Mouse (Mus musculus): ENCODE data around the gene Slf1. TPM values are rescaled to one million over a fixed set of nuclear protein-coding genes. Genes with fewer than 3 reads are reported as not detected.
"Not testable (repeated sequence)": the region's sequence is repeated elsewhere in the genome, so short reads cannot be mapped to it uniquely, and the experiment has no call there.

Slf1 gene
- polyA plus RNA-seq, 1 experiment from 2014 or later, result 42.2 TPM

DNA sequence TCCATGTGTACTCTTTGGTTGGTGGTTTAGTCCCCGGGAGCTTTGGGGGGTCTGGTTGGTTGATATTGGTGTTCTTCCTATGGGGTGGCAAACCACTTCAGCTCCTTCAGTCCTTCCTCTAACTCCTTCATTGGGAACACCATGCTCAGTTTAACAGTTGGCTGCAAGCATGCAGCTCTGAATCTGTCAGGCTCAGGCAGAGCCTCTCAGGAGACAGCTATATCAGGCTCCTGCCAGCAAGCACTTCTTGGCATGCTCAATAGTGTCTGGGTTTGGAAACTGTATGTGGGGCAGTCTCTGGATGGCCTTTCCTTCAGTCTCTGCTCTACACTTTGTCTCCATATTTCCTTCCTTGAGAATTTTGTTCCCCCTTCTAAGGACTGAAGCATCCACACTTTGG is 42.4 kb downstream of the Slf1 start:
- ATAC-seq (ENCODE audit: low FRiP score); H3K4me1 ChIP-seq (ENCODE audit: control insufficient read depth, insufficient read depth, low read length); H3K27me3 ChIP-seq (ENCODE audit: control insufficient read depth, insufficient read depth, low read length); H3K9me3 ChIP-seq (ENCODE audit: control insufficient read depth, low read length); H3K4me3 ChIP-seq (ENCODE audit: low read depth, low read length); H3K27ac ChIP-seq (ENCODE audit: low read depth, low read length); H3K4me2 ChIP-seq; H3K36me3 ChIP-seq (ENCODE audit: control insufficient read depth, insufficient read depth, low read length); DNase-seq (ENCODE audit: low spot score, missing footprints); H3K9ac ChIP-seq (ENCODE audit: low read length): not testable (repeated sequence)
- 100% methylated on average over 1 of the region's 1 CpGs for WGBS

DNA sequence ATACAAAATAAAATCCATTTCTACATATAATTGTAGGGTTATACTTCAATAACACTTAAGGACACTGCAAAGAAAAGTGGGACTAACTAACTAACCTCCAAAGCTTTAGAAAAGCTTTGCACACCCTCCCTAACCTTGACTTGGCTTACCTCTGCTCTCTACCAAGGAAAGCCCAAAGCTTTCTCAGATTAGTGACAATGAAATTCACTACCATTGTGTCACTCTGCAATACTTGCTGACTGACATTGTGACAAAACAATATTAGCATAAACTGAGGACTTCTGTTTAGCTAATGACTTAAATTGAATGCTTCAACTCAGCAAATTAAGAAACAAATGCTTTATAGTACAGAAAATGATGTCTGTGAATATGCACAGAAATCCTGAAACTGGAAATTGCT is 63.2 kb downstream of the Slf1 start:
- no peak overlapping the region for H3K27ac ChIP-seq (ENCODE audit: low read depth, low read length)
- H3K27me3 ChIP-seq (ENCODE audit: control insufficient read depth, insufficient read depth, low read length), result no peaks in the 10 kb centered on the region
- ATAC-seq (ENCODE audit: low FRiP score) (no peak), DNase-seq (ENCODE audit: low spot score, missing footprints) (no peak)
- no peak overlapping the region for H3K9ac ChIP-seq (ENCODE audit: low read length)
- H3K9me3 ChIP-seq (ENCODE audit: control insufficient read depth, low read length), result peaks cover 2% of the 10 kb centered on the region; the same call in 1 of the 2 replicates
- H3K4me2 ChIP-seq, result no peak overlapping the region
- peaks cover 5% of the 10 kb centered on the region; the same call in 1 of the 2 replicates for H3K36me3 ChIP-seq (ENCODE audit: control insufficient read depth, insufficient read depth, low read length)
- H3K4me3 ChIP-seq (ENCODE audit: low read depth, low read length), result no peak overlapping the region
- H3K4me1 ChIP-seq (ENCODE audit: control insufficient read depth, insufficient read depth, low read length), result no peaks in the 10 kb centered on the region

DNA sequence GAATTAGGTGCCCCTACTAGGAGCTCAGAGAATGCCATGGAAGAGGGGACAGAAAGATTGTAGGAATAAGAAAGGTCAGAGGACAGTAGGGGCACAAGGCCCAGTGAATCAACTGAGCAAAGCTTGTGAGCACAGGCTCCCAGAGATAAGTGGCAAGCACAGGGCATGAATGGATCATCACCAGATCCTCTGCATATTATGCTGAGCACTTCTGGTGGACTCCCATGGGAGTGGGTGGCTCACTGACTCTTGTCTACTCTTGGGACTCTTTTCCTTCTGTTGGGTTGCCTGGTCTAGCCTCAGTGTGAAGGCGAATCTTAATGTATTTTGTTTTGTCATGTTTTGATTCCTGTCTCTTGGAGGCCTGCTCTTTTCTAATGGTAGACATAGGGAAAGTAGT is 66.4 kb downstream of the Slf1 start:
- WGBS, result 92% methylated on average over 1 of the region's 1 CpGs

DNA sequence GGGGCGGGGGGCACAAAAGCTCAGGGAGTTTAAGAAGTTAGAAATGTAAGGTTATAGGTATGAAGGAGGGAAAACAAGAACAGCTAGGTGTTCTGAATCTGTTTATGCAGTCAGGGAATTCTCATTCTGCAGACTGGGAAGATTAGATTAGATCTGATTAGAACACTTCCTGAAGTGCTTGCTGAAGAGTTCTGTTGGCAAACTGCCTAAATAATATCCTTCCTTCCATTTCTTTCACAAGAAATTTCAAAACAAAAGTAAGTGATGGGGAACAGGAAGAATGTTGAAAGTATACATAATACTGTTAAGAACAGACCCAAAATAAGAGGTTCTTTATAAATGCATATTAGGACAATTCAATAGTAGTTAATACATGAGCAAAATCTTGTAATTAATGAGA is 72.1 kb downstream of the Slf1 start:
- no peak overlapping the region for H3K4me2 ChIP-seq
- H3K9ac ChIP-seq (ENCODE audit: low read length), result no peak overlapping the region
- no peak overlapping the region for H3K4me3 ChIP-seq (ENCODE audit: low read depth, low read length)
- no peak overlapping the region for H3K27ac ChIP-seq (ENCODE audit: low read depth, low read length)
- WGBS, result 97% methylated on average over 1 of the region's 1 CpGs
- no peak for DNase-seq (ENCODE audit: low spot score, missing footprints)
- no peaks in the 10 kb centered on the region for H3K36me3 ChIP-seq (ENCODE audit: control insufficient read depth, insufficient read depth, low read length)
- H3K27me3 ChIP-seq (ENCODE audit: control insufficient read depth, insufficient read depth, low read length), result no peaks in the 10 kb centered on the region
- no peaks in the 10 kb centered on the region for H3K9me3 ChIP-seq (ENCODE audit: control insufficient read depth, low read length)
- H3K4me1 ChIP-seq (ENCODE audit: control insufficient read depth, insufficient read depth, low read length), result no peaks in the 10 kb centered on the region
- no peak for ATAC-seq (ENCODE audit: low FRiP score)

More for the DNA sequence above, 66.4 kb downstream of the Slf1 start:
- Histone ChIP-seq H3K36me3 (ENCODE audit: control insufficient read depth, insufficient read depth, low read length) (0 out of 2 replicates have a peak, but pooled peaks cover 2% of the 10 kb centered on the region), H3K4me3 (ENCODE audit: low read depth, low read length) (no peak overlapping the region), H3K4me2 (no peak overlapping the region), H3K9ac (ENCODE audit: low read length) (no peak overlapping the region), H3K27ac (ENCODE audit: low read depth, low read length) (no peak overlapping the region), H3K4me1 (ENCODE audit: control insufficient read depth, insufficient read depth, low read length) (no peaks in the 10 kb centered on the region), H3K27me3 (ENCODE audit: control insufficient read depth, insufficient read depth, low read length) (no peaks in the 10 kb centered on the region), H3K9me3 (ENCODE audit: control insufficient read depth, low read length) (no peaks in the 10 kb centered on the region)
- ATAC-seq (ENCODE audit: low FRiP score) (peak; percentile 44; the same call in 1 of the 2 replicates), DNase-seq (ENCODE audit: low spot score, missing footprints) (peak; percentile 45)

DNA sequence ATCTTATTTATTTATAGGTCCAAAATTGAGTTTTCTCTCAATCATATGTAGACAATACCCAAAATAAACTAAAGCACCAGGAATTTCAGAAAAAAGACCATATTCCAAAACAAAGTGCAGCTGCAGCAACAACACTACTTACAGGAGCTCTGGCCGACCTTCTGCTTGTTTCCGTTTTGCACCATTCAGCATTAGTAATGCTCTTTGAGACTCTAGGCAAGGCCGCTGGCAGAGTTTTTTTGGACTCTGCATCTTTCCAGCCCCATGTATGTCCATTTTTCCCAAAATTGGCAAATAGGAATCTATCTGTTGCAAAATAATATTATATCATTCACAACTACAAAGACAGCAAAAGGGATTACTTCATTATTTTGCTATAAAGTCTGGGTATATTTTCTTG is 85.5 kb downstream of the Slf1 start:
- Histone ChIP-seq H3K36me3 (ENCODE audit: control insufficient read depth, insufficient read depth, low read length) (no peaks in the 10 kb centered on the region), H3K4me2 (no peak overlapping the region), H3K4me1 (ENCODE audit: control insufficient read depth, insufficient read depth, low read length) (no peaks in the 10 kb centered on the region), H3K9ac (ENCODE audit: low read length) (no peak overlapping the region), H3K27ac (ENCODE audit: low read depth, low read length) (no peak overlapping the region), H3K9me3 (ENCODE audit: control insufficient read depth, low read length) (no peaks in the 10 kb centered on the region), H3K4me3 (ENCODE audit: low read depth, low read length) (no peak overlapping the region), H3K27me3 (ENCODE audit: control insufficient read depth, insufficient read depth, low read length) (no peaks in the 10 kb centered on the region)
- ATAC-seq (ENCODE audit: low FRiP score) (no peak), DNase-seq (ENCODE audit: low spot score, missing footprints) (no peak)
- 86% methylated on average over 3 of the region's 3 CpGs for WGBS

DNA sequence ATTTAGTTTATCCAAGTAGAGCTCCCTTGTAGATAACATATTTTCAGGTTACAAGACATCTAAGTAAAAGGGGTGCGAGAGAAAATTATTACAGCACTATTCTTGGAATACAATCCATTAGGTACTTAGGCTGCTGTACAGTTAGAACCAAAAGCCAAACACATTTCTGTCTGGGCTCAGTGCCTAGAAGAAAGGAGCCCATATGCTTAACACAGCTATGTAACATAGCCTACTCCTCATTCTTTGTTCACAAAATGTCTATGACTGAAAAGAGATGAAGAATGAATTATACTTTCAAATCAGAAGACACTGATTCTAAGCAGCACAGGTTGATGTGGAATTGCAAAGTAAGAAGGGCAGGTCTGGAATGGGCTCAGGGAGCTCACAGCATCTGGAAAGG is 86.8 kb downstream of the Slf1 start:
- Histone ChIP-seq H3K27me3 (ENCODE audit: control insufficient read depth, insufficient read depth, low read length) (no peaks in the 10 kb centered on the region), H3K9me3 (ENCODE audit: control insufficient read depth, low read length) (no peaks in the 10 kb centered on the region), H3K9ac (ENCODE audit: low read length) (no peak overlapping the region), H3K4me3 (ENCODE audit: low read depth, low read length) (no peak overlapping the region), H3K4me2 (no peak overlapping the region), H3K27ac (ENCODE audit: low read depth, low read length) (no peak overlapping the region), H3K4me1 (ENCODE audit: control insufficient read depth, insufficient read depth, low read length) (no peaks in the 10 kb centered on the region), H3K36me3 (ENCODE audit: control insufficient read depth, insufficient read depth, low read length) (no peaks in the 10 kb centered on the region)
- no peak for ATAC-seq (ENCODE audit: low FRiP score)
- no peak for DNase-seq (ENCODE audit: low spot score, missing footprints)
- WGBS, result 89% methylated on average over 1 of the region's 1 CpGs

DNA sequence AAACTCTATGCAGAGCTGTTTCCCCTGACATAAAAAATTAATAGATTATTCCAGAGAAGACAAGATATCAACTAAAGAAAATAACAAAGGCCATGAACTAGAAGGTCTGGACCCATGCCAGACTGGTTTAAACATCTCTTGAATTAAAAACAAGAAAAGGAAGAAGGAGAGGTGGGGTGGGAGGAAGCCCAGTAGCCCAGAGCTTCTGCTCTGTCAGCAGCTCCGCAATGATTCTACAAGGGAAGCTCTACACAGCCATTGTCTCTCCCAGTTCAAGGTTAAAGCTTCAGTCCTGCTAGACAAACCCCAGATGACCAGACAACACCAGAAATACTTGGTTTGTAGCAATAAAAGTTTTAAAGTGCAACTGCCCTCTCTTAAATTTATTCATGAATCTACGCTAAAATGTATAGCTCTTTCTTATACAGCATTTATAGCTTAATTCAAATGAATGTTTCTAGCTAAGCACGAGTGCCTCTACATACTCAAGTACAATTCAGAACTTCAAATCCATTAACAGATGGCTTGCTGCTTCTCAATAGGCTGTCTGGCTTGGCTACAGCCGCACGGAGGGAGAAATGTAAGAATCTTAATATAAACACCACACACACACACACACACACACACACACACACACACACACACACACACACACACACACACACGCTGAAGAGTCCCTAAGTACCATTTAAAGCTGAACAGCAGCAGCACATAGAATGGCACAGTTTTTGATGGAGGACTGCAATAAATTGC is 87.9 kb downstream of the Slf1 start:
- H3K36me3 ChIP-seq (ENCODE audit: control insufficient read depth, insufficient read depth, low read length), result no peaks in the 10 kb centered on the region
- H3K4me2 ChIP-seq, result no peak overlapping the region
- WGBS, result 59% methylated on average over 6 of the region's 6 CpGs
- no peak overlapping the region for H3K9ac ChIP-seq (ENCODE audit: low read length)
- no peaks in the 10 kb centered on the region for H3K9me3 ChIP-seq (ENCODE audit: control insufficient read depth, low read length)
- no peak overlapping the region for H3K27ac ChIP-seq (ENCODE audit: low read depth, low read length)
- H3K4me1 ChIP-seq (ENCODE audit: control insufficient read depth, insufficient read depth, low read length), result no peaks in the 10 kb centered on the region
- no peak for DNase-seq (ENCODE audit: low spot score, missing footprints)
- no peaks in the 10 kb centered on the region for H3K27me3 ChIP-seq (ENCODE audit: control insufficient read depth, insufficient read depth, low read length)
- peak; percentile 59 for ATAC-seq (ENCODE audit: low FRiP score)
- H3K4me3 ChIP-seq (ENCODE audit: low read depth, low read length), result no peak overlapping the region

DNA sequence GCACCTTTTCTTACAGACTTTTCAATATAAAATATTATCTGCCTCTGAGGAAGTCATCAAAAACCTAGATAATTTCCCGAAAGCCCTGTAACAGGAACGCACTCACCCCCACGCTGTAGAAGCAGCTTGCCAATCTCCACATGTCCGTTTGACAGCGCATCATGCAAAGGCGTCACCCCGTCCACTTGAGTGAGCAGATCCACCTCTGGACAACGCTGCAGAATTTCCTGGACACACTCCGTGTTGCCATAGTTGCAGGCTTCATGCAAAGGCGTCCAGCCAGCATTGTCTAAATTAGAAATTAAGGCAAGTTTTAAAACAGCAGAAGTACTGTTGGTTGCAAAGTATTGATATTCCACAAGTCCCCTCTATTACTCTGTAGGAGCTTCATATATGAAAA is 88.9 kb downstream of the Slf1 start:
- no peak overlapping the region for H3K4me2 ChIP-seq
- no peaks in the 10 kb centered on the region for H3K9me3 ChIP-seq (ENCODE audit: control insufficient read depth, low read length)
- H3K36me3 ChIP-seq (ENCODE audit: control insufficient read depth, insufficient read depth, low read length), result no peaks in the 10 kb centered on the region
- DNase-seq (ENCODE audit: low spot score, missing footprints) (no peak), ATAC-seq (ENCODE audit: low FRiP score) (no peak)
- H3K27me3 ChIP-seq (ENCODE audit: control insufficient read depth, insufficient read depth, low read length), result no peaks in the 10 kb centered on the region
- H3K27ac ChIP-seq (ENCODE audit: low read depth, low read length), result no peak overlapping the region
- H3K9ac ChIP-seq (ENCODE audit: low read length), result no peak overlapping the region
- 81% methylated on average over 10 of the region's 10 CpGs for WGBS
- no peak overlapping the region for H3K4me3 ChIP-seq (ENCODE audit: low read depth, low read length)
- no peaks in the 10 kb centered on the region for H3K4me1 ChIP-seq (ENCODE audit: control insufficient read depth, insufficient read depth, low read length)

DNA sequence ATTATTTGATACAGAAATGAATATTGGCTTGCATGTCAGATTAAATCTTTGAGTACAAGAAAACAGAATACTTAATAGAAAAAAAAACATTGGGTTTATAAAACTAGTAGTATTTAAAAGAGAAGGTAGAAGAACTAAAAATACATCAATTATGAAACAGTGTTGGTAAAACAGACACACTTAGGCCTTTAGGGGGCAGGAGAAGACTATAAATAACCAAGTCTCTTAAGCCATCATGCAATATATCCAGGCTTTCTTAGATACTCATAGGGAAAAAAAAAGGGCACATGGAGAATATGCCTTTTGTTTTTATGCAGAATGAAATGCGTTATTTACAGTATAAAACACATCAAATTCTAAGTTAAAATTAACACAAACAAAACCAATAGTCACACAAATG is 89.9 kb downstream of the Slf1 start:
- DNase-seq (ENCODE audit: low spot score, missing footprints), result peak; percentile 75
- Histone ChIP-seq H3K4me3 (ENCODE audit: low read depth, low read length) (no peak overlapping the region), H3K36me3 (ENCODE audit: control insufficient read depth, insufficient read depth, low read length) (no peaks in the 10 kb centered on the region), H3K9me3 (ENCODE audit: control insufficient read depth, low read length) (no peaks in the 10 kb centered on the region), H3K27me3 (ENCODE audit: control insufficient read depth, insufficient read depth, low read length) (no peaks in the 10 kb centered on the region), H3K9ac (ENCODE audit: low read length) (no peak overlapping the region), H3K4me1 (ENCODE audit: control insufficient read depth, insufficient read depth, low read length) (no peaks in the 10 kb centered on the region), H3K4me2 (no peak overlapping the region), H3K27ac (ENCODE audit: low read depth, low read length) (no peak overlapping the region)
- WGBS, result 92% methylated on average over 1 of the region's 1 CpGs
- 0 out of 2 replicates have a peak, but pooled peaks have one; percentile 39 for ATAC-seq (ENCODE audit: low FRiP score)
